Mouse (Mus musculus): ENCODE results near the gene Gpr152. TPM values are rescaled to one million over a fixed set of nuclear protein-coding genes. Genes with fewer than 3 reads are reported as not detected.

Gpr152 gene
- polyA plus RNA-seq, 1 experiment = 0.11 TPM

DNA sequence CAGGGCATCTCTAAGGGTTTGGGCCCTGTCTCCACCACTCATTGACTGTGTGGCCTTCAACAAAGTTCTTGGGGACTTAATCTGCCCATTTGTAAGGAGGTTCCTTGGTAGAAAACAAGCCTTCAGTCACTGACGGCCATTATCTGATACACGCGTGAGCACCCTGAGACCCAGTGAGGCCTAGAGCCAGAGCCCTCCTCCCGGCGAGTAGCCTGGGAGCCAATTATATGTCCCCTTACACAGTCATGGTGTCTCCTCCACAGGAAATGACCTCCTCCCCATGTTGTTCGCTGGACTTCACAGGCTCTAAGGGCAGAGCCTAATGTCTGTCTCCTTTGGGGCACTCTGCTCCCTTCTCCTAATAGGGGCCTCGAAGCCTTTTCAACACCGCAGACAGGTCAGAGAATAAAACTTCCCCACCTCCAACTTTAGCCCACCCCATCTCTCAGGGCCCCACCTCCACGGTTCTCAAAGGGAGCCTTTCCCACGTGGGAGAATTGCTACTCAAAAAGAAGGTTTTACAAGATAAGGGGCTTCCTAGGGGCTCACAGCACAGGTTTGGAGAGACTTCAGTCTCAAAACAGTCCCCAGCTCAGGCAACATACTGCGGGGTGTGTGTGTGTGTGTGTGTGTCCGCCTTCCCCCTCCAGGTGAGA lies 6.9 kb downstream of the Gpr152 start:
- TF ChIP-seq POLR2A (IDR thresholded peaks at IDR 0.05; ENCODE audit: borderline replicate concordance, insufficient read depth, low read length) (no peak), CTCF (IDR thresholded peaks at IDR 0.05; ENCODE audit: borderline replicate concordance, insufficient read depth, low read depth, low read length) (no peak)
- Histone ChIP-seq H3K27me3 (ENCODE audit: control insufficient read depth, insufficient read depth, low read length) (no peaks in the 10 kb centered on the region), H3K27ac (ENCODE audit: insufficient read depth, low read length) (peak overlapping the region; percentile 68), H3K4me1 (ENCODE audit: control insufficient read depth, insufficient read depth, low read length) (peaks cover 25% of the 10 kb centered on the region), H3K4me3 (replicated peaks; ENCODE audit: insufficient read depth, low read depth, low read length) (no peak overlapping the region)
- WGBS = 67% methylated on average over 12 of the region's 12 CpGs
- DNase-seq = no peak

DNA sequence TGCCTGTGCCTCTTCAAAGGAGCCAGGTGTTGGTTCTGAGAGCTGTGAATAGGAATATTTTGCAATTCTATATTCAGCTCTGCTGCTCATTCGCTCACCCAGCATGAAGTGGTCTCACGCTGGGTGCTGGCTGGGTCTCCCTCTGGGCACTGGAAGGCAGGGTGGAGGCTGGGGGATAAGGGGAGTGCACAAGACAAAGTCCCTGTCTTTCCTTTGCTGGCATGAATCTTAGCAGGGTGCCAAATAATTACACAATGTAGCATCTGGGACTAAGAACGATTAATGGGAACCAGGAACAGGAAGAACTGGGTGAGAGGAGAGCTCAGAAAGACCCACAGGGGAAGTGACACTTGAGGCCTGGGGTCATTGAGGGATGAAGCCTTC lies 7.4 kb downstream of the Gpr152 start:
- peak overlapping the region; percentile 68 for H3K27ac ChIP-seq (ENCODE audit: insufficient read depth, low read length)
- TF ChIP-seq POLR2A (IDR thresholded peaks at IDR 0.05; ENCODE audit: borderline replicate concordance, insufficient read depth, low read length) (no peak), CTCF (IDR thresholded peaks at IDR 0.05; ENCODE audit: borderline replicate concordance, insufficient read depth, low read depth, low read length) (no peak)
- no peak for DNase-seq
- no peak overlapping the region for H3K4me3 ChIP-seq (replicated peaks; ENCODE audit: insufficient read depth, low read depth, low read length)
- 35% methylated on average over 3 of the region's 3 CpGs for WGBS
- H3K27me3 ChIP-seq (ENCODE audit: control insufficient read depth, insufficient read depth, low read length) = no peaks in the 10 kb centered on the region
- H3K4me1 ChIP-seq (ENCODE audit: control insufficient read depth, insufficient read depth, low read length) = peaks cover 29% of the 10 kb centered on the region

DNA sequence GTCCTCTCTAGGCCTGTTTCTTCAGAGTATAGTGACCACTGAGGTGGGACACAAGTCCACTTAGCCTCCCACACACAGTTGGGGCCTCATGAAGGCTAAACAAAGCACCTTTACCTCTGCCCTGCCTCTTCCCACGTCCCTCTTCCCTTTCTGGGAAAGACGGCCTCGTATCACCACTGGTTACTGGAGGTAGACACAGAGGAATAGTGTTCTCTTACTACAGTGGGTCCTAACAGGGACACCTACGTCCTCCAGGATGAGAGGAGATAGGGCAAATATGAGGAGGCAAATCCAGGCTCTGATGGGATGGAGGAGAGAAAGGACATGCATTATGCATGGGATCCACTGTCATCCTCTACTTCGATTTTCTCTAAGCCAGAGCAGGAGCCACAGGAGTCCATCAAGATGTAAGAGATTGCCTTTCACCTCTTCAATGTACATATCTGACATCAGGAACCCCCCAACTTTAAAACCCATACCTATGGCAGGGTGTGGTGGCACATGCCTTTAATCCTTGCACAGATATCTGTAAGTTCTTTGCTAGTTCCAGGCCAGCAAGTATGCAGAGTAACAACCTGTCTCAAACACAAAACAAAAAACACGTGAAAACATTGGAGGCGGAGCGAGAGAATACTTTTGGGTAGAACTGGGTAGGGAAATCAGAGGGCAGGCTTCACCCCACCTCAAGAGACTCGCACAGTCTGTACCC lies 8.3 kb downstream of the Gpr152 start:
- peak overlapping the region; percentile 52; the same call in 1 of the 2 replicates for H3K27ac ChIP-seq (ENCODE audit: insufficient read depth, low read length)
- WGBS = 35% methylated on average over 9 of the region's 9 CpGs
- H3K4me3 ChIP-seq (replicated peaks; ENCODE audit: insufficient read depth, low read depth, low read length) = peak overlapping the region; percentile 85
- DNase-seq = no peak
- no peaks in the 10 kb centered on the region for H3K27me3 ChIP-seq (ENCODE audit: control insufficient read depth, insufficient read depth, low read length)
- TF ChIP-seq CTCF (IDR thresholded peaks at IDR 0.05; ENCODE audit: borderline replicate concordance, insufficient read depth, low read depth, low read length) = no peak
- TF ChIP-seq POLR2A (IDR thresholded peaks at IDR 0.05; ENCODE audit: borderline replicate concordance, insufficient read depth, low read length) = no peak
- peaks cover 36% of the 10 kb centered on the region for H3K4me1 ChIP-seq (ENCODE audit: control insufficient read depth, insufficient read depth, low read length)

DNA sequence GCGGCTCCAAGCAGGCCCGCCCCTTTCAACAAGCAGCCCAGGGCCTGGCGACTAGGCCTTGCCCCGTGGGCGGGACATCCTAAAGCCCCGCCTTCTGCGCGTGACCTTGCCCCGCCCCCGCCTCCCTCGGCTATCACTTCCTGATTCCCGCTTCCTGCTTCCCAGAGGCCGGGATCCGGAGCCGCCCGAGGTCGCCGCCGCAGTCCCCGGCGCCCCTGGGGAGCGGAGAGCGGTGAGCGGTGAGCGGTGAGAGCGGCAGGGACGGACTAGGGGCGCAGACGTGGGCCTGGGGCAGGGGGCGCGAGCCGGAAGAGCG lies 8.9 kb downstream of the Gpr152 start, which contains the start of gene Coro1b:
Coro1b (plus strand) TSS at position 129 of the 316 bp plus-strand sequence.
- peak within 1 kb of the TSS; percentile 52; the same call in 1 of the 2 replicates for H3K27ac ChIP-seq (ENCODE audit: insufficient read depth, low read length)
- under 1% methylated on average over 33 of the region's 33 CpGs for WGBS
- peak within 1 kb of the TSS; percentile 85 for H3K4me3 ChIP-seq (replicated peaks; ENCODE audit: insufficient read depth, low read depth, low read length)
- peaks cover 41% of the 10 kb centered on the region for H3K4me1 ChIP-seq (ENCODE audit: control insufficient read depth, insufficient read depth, low read length)
- peak; percentile 95 to 96 for DNase-seq
- H3K27me3 ChIP-seq (ENCODE audit: control insufficient read depth, insufficient read depth, low read length) = no peaks in the 10 kb centered on the region
- no peak for TF ChIP-seq CTCF (IDR thresholded peaks at IDR 0.05; ENCODE audit: borderline replicate concordance, insufficient read depth, low read depth, low read length)
- TF ChIP-seq POLR2A (IDR thresholded peaks at IDR 0.05; ENCODE audit: borderline replicate concordance, insufficient read depth, low read length) = peak; percentile 62; the same call in 1 of the 2 replicates

DNA sequence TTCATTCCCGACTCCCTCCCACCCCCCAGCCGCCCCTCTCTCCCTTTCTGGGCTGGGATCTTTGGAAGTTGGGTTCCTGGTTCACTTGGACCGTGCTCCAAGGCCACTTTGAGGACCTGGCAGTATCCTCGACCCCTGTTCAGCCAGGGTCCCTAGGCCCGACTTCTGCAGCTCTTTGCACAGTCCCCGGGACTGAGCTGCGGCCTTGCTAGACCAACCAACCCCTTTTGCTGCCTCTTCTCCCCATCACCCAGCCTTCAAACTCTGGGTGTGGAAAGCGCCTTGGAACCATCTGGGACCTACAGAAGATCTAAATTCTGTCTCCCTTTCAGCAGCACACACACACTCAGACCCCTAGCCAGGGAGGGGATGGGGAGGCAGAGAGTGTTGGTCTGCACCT lies 9.2 kb downstream of the Gpr152 start:
- 2% methylated on average over 8 of the region's 8 CpGs for WGBS
- H3K27me3 ChIP-seq (ENCODE audit: control insufficient read depth, insufficient read depth, low read length) = no peaks in the 10 kb centered on the region
- TF ChIP-seq CTCF (IDR thresholded peaks at IDR 0.05; ENCODE audit: borderline replicate concordance, insufficient read depth, low read depth, low read length) (no peak), POLR2A (IDR thresholded peaks at IDR 0.05; ENCODE audit: borderline replicate concordance, insufficient read depth, low read length) (no peak)
- peak overlapping the region; percentile 85 for H3K4me3 ChIP-seq (replicated peaks; ENCODE audit: insufficient read depth, low read depth, low read length)
- DNase-seq = no peak
- peaks cover 45% of the 10 kb centered on the region for H3K4me1 ChIP-seq (ENCODE audit: control insufficient read depth, insufficient read depth, low read length)
- H3K27ac ChIP-seq (ENCODE audit: insufficient read depth, low read length) = peak overlapping the region; percentile 48; the same call in 1 of the 2 replicates

DNA sequence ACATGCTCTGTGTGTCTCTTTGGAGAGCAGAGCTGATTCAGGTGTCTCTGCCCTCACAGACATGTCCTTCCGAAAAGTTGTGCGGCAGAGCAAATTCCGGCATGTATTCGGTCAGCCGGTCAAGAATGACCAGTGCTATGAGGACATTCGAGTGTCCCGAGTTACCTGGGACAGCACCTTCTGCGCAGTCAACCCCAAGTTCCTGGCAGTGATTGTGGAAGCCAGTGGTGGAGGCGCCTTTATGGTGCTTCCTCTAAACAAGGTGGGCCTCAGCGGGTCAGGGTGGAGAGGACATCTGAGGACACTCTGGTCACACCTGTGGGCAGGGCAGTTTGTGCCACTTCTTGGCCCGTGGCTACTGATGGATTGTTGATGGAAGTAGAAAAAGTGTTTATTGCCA lies 9.7 kb downstream of the Gpr152 start:
- no peaks in the 10 kb centered on the region for H3K27me3 ChIP-seq (ENCODE audit: control insufficient read depth, insufficient read depth, low read length)
- peak overlapping the region; percentile 85 for H3K4me3 ChIP-seq (replicated peaks; ENCODE audit: insufficient read depth, low read depth, low read length)
- H3K4me1 ChIP-seq (ENCODE audit: control insufficient read depth, insufficient read depth, low read length) = peaks cover 47% of the 10 kb centered on the region
- DNase-seq = peak in 1 of 2 experiments; percentile 11
- 86% methylated on average over 11 of the region's 11 CpGs for WGBS
- H3K27ac ChIP-seq (ENCODE audit: insufficient read depth, low read length) = no peak overlapping the region
- TF ChIP-seq CTCF (IDR thresholded peaks at IDR 0.05; ENCODE audit: borderline replicate concordance, insufficient read depth, low read depth, low read length) (no peak), POLR2A (IDR thresholded peaks at IDR 0.05; ENCODE audit: borderline replicate concordance, insufficient read depth, low read length) (no peak)

DNA sequence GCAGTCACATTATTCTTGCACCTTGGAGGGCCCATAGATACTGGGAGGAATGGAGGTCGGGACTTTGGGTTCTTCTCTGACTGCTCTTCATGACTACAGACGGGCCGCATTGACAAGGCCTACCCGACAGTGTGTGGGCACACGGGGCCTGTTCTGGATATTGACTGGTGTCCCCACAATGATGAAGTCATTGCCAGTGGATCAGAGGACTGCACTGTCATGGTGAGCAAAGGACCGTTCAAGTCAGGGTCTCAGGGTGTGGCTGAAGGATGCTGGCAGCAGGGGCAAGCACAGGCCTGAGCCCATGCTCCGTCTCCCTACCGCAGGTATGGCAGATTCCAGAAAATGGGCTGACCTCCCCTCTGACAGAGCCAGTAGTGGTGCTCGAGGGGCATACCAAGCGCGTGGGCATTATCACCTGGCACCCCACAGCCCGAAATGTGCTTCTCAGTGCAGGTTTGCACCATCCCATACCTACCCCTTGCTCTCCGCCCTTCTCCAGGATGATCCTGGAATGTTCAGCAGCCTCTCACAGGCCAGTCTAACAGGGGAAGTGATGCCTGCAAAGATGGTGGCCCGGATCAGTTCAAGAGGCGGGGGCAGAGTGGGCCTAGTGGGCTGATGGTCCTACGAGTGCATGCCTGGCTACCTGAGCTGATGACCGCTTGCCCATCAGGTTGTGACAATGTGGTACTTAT lies 10.3 kb downstream of the Gpr152 start:
- H3K4me1 ChIP-seq (ENCODE audit: control insufficient read depth, insufficient read depth, low read length) = peaks cover 47% of the 10 kb centered on the region
- TF ChIP-seq CTCF (IDR thresholded peaks at IDR 0.05; ENCODE audit: borderline replicate concordance, insufficient read depth, low read depth, low read length) (no peak), POLR2A (IDR thresholded peaks at IDR 0.05; ENCODE audit: borderline replicate concordance, insufficient read depth, low read length) (no peak)
- no peaks in the 10 kb centered on the region for H3K27me3 ChIP-seq (ENCODE audit: control insufficient read depth, insufficient read depth, low read length)
- 93% methylated on average over 17 of the region's 17 CpGs for WGBS
- no peak overlapping the region for H3K27ac ChIP-seq (ENCODE audit: insufficient read depth, low read length)
- H3K4me3 ChIP-seq (replicated peaks; ENCODE audit: insufficient read depth, low read depth, low read length) = no peak overlapping the region
- DNase-seq = peak in 1 of 2 experiments; percentile 13
